Mouse (Mus musculus): Measurements from ENCODE around the gene Csmd2.

Gene Csmd2

DNA sequence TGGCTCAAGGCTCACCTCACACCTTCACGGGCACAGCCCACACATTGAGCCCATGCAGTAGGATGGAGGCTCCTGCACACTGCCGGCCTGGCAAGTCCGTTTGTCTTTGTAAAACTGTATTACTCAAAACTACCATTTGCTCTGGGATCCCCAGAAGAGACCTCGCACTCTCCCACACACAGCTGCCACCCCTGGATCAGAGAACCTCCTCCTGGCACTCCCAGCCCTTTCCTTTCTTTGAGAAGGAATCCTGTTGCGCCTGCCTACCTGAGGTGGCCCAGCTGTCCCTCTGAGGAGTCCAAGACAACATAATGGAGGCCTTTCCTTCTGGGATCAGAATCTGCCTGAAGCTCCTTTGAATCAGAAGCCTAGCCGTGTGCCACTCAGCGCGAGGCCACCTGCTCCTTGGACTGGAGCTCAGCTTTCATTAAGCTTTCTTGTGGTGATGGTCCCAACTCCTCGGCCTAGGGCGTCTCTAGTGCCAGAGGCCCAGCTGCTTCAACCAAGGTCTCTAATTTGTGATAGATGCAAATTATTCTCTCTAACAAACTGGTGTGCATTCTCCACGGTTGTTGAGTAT, 502.0 kb downstream of the Csmd2 start:
- in situ Hi-C loops (cut with MboI, MseI) = no loop called here

DNA sequence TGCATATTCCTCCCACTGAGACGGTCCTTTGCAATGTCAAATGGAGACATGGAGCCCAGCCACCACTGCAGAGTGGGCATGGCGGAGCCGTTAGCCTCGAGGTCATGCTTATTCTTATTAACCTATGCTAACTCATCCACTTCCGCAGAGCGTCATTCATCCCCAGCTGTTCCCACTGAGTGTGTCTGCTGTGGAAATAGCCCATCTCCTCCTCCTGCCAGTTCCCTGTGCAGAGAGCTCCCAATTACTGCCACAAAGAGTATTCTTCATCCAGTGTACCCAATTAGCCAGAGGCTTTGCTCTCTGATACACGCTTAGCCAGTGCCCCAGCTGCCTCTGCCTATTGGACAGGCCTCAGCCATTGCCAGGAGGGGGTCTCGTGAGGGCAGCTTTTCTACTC, 504.4 kb downstream of the Csmd2 start:
- in situ Hi-C loops (cut with MboI, MseI) = no loop called here

- in situ Hi-C loops (cut with MboI, MseI) = loop anchor here (5.0 kb wide), 1 partner anchor 918 kb away; no protein-coding TSS in a partner anchor
Observed at GRCm38 (mm10) chr4:128499980-128500379, 512.3 kb downstream of the Csmd2 start.

- in situ Hi-C loops (cut with MboI, MseI) = no loop called here
Observed at GRCm38 (mm10) chr4:128506878-128507277, 519.2 kb downstream of the Csmd2 start.

DNA sequence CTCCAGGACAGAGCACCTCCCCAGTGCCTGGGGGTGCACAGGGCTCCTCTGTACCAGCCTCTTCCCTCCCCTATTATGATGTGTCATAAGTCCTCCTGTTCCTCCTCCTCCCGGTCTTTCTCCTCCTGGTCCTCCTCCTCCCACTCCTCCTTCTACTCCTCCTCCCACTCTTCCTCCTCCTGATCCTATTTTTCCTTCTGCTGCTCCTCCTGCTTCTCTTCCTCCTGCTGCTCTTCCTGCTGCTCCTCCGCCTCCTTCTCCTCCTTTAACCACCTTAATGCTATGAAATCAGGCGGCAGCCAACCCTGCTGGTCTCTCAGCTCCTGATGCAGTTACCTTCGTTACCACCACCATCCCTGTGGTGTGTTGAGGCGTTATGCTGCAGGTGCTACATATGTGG, 522.2 kb downstream of the Csmd2 start:
- in situ Hi-C loops (cut with MboI, MseI) = no loop called here

DNA sequence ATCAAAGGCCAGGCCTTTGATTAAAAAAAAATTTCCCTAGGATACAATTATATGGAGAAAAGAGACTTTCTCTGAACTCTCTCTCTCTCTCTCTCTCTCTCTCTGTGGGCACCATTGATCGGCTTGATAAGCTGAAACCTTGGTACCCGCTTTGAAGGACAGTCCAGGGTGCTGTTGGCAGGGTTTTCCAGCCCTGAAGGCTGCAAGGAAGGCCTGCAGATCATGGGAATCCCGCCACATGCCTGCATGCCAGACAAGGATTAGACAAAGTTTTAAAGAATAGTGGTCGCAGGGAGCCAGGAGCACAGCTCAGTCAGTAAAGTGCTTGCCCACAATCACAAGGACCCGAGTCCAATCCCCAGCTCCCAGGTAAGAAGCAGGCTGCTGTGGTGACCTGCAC, 526.8 kb downstream of the Csmd2 start:
- in situ Hi-C loops (cut with MboI, MseI) = no loop called here

DNA sequence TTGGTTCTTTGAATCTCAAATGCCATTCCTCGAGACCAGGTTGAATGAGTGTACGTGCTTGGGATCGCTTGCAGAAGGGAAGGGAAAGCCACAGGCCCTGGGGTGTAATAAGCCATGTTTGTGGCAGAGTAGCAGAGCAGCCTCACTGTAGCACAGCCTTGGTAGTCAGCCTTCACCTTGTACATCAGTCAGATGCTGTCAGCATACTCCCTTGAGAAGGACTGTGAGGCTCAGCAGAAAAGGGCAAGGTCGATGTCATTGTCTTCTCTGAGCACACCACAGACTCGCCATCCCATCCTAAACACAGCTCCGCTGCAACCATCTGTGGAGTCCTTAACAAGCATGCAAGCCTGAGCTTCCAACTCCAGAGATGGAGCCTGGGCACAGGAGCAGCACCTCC, 533.6 kb downstream of the Csmd2 start:
- in situ Hi-C loops (cut with MboI, MseI) = no loop called here

DNA sequence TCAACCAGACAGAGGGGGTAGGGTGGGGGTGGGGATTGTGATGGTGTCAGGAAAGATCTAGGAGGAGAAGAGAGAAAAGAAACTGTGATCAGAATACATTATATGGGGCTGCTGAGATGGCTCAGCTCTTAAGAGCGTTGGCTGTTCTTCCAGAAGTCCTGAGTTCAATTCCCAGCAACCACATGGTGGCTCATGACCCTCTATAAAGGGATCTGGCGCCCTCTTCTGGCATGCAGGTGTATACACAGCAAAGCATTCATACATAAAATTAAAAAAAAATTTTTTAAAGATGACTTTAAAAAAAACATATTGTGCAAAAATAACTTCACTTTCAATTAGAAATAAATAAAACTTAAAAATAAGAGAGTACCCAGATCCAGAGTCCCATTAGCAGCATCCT, 555.7 kb downstream of the Csmd2 start:
- in situ Hi-C loops (cut with MboI, MseI) = loop anchor here (10.0 kb wide), 1 partner anchor 1179 kb away; no protein-coding TSS in a partner anchor

GRCm38 (mm10) chr4:128543956-128544486, 556.4 kb downstream of the Csmd2 start:
- in situ Hi-C loops (cut with MboI, MseI) = loop anchor here (10.0 kb wide), 1 partner anchor 1179 kb away; no protein-coding TSS in a partner anchor

DNA sequence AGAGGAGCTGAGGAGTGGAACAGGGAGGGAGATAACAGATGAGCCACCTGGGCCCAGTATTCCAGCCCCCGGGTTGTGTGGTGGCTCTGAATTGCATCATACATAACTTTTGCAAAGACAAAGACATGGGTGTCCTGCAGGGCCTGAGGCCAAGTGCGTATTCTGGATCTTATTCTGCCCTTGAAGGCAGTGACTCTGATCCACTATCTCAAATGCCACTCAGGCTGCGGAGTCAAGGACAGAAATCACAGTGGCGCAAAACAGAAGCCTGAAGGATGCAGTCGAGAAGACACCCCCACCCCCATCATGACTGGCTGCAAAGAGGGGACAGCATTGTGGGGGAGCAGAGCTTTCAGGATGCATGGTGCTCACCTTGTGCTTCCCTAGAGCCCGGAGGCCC, 563.1 kb downstream of the Csmd2 start:
- in situ Hi-C loops (cut with MboI, MseI) = loop anchor here (5.0 kb wide), 1 partner anchor 83 kb away; no protein-coding TSS in a partner anchor

DNA sequence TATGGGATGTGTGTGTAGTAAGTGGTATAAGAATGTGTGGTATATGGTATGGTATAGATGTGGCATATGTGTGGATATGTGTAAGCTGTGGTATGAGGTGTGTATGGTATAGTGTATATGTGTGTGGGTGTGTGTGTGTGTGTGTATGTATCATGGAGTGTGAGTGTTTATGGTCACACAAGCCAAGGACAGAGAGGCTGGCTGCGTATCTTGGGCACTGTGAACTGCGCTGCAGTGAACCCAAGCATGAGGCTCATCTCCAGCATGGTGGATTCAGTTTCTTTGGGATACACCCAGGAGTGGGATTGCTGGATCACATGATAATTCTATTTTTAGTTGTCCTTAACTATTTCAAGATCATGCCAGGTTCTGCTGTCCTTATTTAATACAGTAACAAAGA, 566.5 kb downstream of the Csmd2 start:
- in situ Hi-C loops (cut with MboI, MseI) = loop anchor here (5.0 kb wide), 1 partner anchor 87 kb away; no protein-coding TSS in a partner anchor

DNA sequence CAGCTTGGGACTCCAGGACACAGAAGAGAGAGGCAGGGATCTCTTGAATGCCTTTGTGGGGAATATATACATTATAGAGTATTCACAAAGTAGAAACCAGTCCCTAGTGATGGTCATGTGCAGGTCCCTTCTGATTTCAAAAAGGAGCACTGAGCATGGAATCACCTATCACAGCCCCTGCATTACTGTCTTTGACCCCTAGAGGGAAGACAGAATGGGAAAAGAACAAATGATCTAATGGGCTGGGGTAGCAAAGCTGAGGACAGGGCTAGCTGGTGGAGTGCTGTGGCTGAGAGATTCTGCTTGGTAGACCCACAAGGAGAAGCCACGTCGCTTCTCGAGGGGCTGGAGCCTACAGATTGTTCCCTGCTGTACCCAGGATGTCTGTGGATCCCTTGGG, 572.7 kb downstream of the Csmd2 start:
- in situ Hi-C loops (cut with MboI, MseI) = no loop called here

GRCm38 (mm10) chr4:128575811-128576210, 588.2 kb downstream of the Csmd2 start:
- in situ Hi-C loops (cut with MboI, MseI) = no loop called here

DNA sequence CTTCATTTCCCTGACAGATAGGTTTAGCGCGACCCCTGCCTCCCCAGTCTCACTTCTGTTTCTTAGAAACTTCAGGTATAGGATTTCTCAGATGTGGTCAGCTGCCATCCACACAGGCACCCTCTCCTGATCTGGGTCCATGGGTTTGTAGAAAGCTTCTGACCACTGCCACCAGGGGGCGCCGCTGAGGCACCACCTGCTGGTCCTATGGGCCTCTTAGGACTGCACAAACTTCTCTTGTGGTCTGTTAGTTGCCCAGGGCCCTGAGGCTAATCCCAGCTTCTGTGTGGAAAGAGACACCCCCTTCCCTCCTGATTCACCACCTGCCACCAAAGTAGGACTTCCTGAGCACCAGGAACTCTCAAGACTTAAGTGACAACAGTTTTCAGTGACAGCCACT, 591.5 kb downstream of the Csmd2 start:
- in situ Hi-C loops (cut with MboI, MseI) = no loop called here

- in situ Hi-C loops (cut with MboI, MseI) = no loop called here
Observed at GRCm38 (mm10) chr4:128593286-128593685, 605.6 kb downstream of the Csmd2 start.

- in situ Hi-C loops (cut with MboI, MseI) = no loop called here
Observed at GRCm38 (mm10) chr4:128594062-128594461, 606.4 kb downstream of the Csmd2 start.

- in situ Hi-C loops (cut with MboI, MseI) = no loop called here
Observed at GRCm38 (mm10) chr4:128597801-128598560, 610.3 kb downstream of the Csmd2 start.

DNA sequence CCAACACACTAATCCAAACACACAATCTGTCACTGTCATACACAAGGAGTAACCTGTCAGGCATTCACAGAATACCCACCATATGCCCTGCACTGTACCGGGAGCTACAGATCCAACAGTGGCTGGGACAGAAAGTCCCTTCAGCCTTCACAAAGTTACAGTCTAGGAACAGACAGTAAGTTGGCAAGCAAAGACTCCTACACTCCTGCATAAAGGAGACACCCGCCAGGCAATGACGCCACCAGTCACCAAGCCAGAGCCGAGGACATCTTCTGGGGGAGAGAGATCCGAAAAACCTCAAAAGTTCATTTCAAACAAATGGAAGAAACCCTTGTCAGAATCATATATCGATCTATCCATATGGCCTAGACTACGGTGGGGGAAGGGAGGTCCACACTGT, 618.9 kb downstream of the Csmd2 start:
- in situ Hi-C loops (cut with MboI, MseI) = no loop called here

DNA sequence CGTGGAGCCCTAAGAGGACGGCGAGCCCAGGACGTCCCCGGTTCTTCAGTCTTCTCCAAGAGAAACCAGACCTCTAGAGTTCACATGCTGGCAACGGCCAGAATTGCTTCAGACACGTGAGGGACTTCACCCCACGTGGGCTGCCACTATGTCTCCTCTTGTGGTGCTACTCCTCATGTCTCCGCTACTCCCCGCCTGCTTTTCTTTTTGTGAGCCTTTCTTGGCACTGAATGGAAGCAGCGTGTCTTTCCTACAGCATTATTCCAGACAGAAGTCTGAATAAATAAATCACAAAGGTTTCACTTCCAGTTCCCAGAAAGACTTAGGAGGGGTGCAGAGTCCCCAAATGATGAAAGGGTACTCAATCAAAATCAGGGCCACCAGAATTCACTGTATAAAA, 620.0 kb downstream of the Csmd2 start:
- in situ Hi-C loops (cut with MboI, MseI) = no loop called here

- in situ Hi-C loops (cut with MboI, MseI) = no loop called here
Observed at GRCm38 (mm10) chr4:128609276-128609924, 621.7 kb downstream of the Csmd2 start.

DNA sequence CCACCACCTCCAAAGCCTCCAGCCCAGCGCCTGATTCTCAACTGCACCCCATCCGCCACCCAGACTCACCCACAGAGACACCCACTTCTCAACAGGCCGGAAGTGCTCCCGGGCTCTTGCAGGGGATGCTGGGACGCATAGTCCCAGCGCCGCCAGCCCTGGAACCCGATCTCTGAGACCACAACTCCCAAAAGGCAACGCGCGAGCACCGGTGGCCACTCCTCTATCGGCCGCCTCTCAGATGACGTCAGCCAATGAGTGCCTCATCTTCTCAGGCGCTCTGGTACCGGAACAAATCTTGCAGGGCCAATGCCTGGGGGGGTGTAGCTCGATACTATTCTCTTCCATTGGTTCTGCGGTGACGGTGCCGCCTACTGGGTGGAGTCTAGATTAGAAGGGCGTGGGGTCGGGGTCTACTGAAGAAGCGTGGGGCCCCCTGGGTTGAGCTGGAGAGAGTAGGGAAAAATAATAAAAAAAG, 622.3 kb downstream of the Csmd2 start, which contains the start of gene Zscan20:
TSS of gene Zscan20 (minus strand) at position 174 of the 478 bp plus-strand sequence.
- in situ Hi-C loops (cut with MboI, MseI) = loop anchor here (5.0 to 10.0 kb wide), 2 partner anchors 195 to 257 kb away; partner anchors contain the start of gene Zfp362

DNA sequence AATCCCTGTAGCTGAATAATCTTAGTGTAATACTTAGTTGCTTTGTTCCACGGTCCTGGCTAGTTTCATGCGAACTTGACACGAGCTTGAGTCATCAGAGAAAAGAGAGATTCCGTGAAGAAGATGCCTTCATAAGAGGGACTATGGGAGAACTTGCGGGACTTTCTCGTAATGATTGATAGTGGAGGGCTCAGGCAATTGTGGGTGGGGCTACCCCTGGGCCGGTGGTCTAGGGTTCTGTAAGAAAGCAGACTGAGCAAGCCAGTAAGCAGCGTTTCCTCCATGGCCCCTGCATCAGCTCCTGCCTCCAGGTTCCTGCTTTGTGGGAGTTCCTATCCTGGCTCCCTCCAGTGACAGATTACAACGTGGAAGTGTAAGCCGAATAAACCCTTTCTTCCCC, 623.0 kb downstream of the Csmd2 start:
- in situ Hi-C loops (cut with MboI, MseI) = loop anchor here (5.0 to 10.0 kb wide), 2 partner anchors 194 to 257 kb away; partner anchors contain the start of gene Zfp362
